Mouse (Mus musculus): ENCODE measurements around the gene Enah. TPM values are rescaled to one million over a fixed set of nuclear protein-coding genes. Genes with fewer than 3 reads are reported as not detected.
A peak's percentile ranks its signal among the peaks of the same experiment; 100 is the strongest.

Enah gene
- polyA plus RNA-seq, 1 experiment from 2014 or later = 22.2 TPM

DNA sequence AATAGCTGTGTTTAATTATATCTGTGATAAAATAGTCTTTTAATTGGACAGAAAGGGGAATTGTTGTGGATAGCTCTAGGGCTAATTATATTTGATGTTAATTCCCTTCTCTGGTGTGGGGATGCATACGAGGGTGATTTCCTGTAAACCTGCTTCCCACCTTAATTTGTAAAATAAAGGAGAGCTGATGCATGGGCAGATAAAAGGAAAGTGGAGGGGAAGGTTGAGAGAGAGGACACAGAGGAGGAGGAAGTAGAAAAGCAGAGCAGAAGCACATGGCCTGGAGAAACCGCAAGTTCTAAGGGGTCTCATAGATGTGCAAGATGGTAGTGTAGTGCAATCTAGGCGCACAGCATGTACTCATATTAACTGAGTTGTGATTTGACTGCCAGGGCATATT lies 71.6 kb downstream of the Enah start:
- H3K4me3 ChIP-seq (ENCODE audit: low read depth, low read length) = no peak overlapping the region
- H3K9ac ChIP-seq = no peak overlapping the region
- no peak overlapping the region for H3K4me2 ChIP-seq
- TF ChIP-seq CTCF (IDR thresholded peaks at IDR 0.05; ENCODE audit: low read depth) = no peak
- no peaks in the 10 kb centered on the region for H3K4me1 ChIP-seq (ENCODE audit: insufficient read depth)
- DNase-seq (no peak), ATAC-seq (ENCODE audit: insufficient read depth) (no peak)
- no peaks in the 10 kb centered on the region for H3K27me3 ChIP-seq (ENCODE audit: insufficient read depth, low read length)
- H3K27ac ChIP-seq (ENCODE audit: low read depth) = no peak overlapping the region
- 0 out of 2 replicates have a peak, but pooled peaks cover 5% of the 10 kb centered on the region for H3K36me3 ChIP-seq (ENCODE audit: insufficient read depth)
- no peaks in the 10 kb centered on the region for H3K9me3 ChIP-seq (ENCODE audit: low read depth, low read length)
- over 99% methylated on average over 3 of the region's 3 CpGs for WGBS

GRCm38 (mm10) chr1:181937064-181937463 lies 82.7 kb downstream of the Enah start:
- ATAC-seq (ENCODE audit: insufficient read depth) (no peak), DNase-seq (no peak)
- Histone ChIP-seq H3K27me3 (ENCODE audit: insufficient read depth, low read length) (no peaks in the 10 kb centered on the region), H3K27ac (ENCODE audit: low read depth) (no peak overlapping the region), H3K9me3 (ENCODE audit: low read depth, low read length) (no peaks in the 10 kb centered on the region), H3K4me2 (no peak overlapping the region), H3K4me1 (ENCODE audit: insufficient read depth) (no peaks in the 10 kb centered on the region), H3K9ac (no peak overlapping the region), H3K36me3 (ENCODE audit: insufficient read depth) (no peaks in the 10 kb centered on the region), H3K4me3 (ENCODE audit: low read depth, low read length) (no peak overlapping the region)
- TF ChIP-seq CTCF (IDR thresholded peaks at IDR 0.05; ENCODE audit: low read depth) = no peak
- 27% methylated on average over 2 of the region's 2 CpGs for WGBS

DNA sequence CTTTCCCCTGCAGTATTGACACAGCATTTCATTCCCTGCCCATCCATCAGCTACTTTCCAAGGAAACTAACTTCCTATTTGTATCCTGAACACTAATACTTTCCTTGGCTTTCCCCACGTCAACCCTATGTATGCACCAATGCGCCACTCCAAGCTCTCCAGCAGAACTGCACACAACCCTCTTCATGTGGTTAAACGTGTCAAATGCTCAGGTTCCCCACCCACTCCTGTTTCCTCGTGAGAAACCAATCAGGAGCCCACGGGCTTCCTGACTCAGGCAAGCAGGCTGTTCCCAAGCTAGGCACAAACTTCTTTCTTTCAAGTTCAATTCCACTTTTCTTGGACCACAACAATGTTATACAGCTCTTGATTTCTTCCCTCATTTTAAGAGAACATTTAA lies 91.4 kb downstream of the Enah start:
- Histone ChIP-seq H3K4me1 (ENCODE audit: insufficient read depth) (no peaks in the 10 kb centered on the region), H3K9me3 (ENCODE audit: low read depth, low read length) (no peaks in the 10 kb centered on the region), H3K9ac (no peak overlapping the region), H3K4me3 (ENCODE audit: low read depth, low read length) (no peak overlapping the region), H3K27ac (ENCODE audit: low read depth) (no peak overlapping the region), H3K36me3 (ENCODE audit: insufficient read depth) (peaks cover 1% of the 10 kb centered on the region; the same call in 1 of the 2 replicates), H3K4me2 (no peak overlapping the region), H3K27me3 (ENCODE audit: insufficient read depth, low read length) (no peaks in the 10 kb centered on the region)
- DNase-seq (no peak), ATAC-seq (ENCODE audit: insufficient read depth) (no peak)
- TF ChIP-seq CTCF (IDR thresholded peaks at IDR 0.05; ENCODE audit: low read depth) = no peak
- 68% methylated on average over 5 of the region's 5 CpGs for WGBS

DNA sequence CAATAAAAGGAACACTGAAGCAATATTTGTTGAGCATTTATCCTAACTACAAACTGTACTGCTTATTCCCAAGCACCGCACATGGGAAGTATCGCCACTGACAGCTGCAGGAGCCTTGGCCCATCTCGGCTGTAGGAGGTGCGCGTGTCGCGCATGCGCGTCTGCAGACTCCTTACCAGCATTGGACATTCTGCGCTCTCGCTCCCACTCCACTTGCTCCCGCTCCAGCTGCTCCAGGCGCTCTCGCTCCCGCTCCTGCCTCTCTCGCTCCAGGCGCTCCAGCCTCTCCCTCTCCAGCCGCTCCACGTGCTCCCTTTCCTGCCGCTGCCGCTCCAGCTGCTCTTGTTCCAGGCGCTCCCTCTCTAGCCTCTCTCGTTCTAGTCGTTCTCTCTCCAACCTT lies 96.4 kb downstream of the Enah start:
- Histone ChIP-seq H3K27me3 (ENCODE audit: insufficient read depth, low read length) (no peaks in the 10 kb centered on the region), H3K27ac (ENCODE audit: low read depth) (0 out of 2 replicates have a peak overlapping the region, but pooled peaks have one; percentile 24), H3K4me3 (ENCODE audit: low read depth, low read length) (no peak overlapping the region), H3K4me2 (no peak overlapping the region; the same call in 1 of the 2 replicates), H3K9me3 (ENCODE audit: low read depth, low read length) (no peaks in the 10 kb centered on the region), H3K36me3 (ENCODE audit: insufficient read depth) (peaks cover 11% of the 10 kb centered on the region; the same call in 1 of the 2 replicates), H3K9ac (no peak overlapping the region), H3K4me1 (ENCODE audit: insufficient read depth) (no peaks in the 10 kb centered on the region)
- no peak for TF ChIP-seq CTCF (IDR thresholded peaks at IDR 0.05; ENCODE audit: low read depth)
- ATAC-seq (ENCODE audit: insufficient read depth) = peak; percentile 65; the same call in 1 of the 2 replicates
- 67% methylated on average over 24 of the region's 24 CpGs for WGBS
- DNase-seq = peak; percentile 59

DNA sequence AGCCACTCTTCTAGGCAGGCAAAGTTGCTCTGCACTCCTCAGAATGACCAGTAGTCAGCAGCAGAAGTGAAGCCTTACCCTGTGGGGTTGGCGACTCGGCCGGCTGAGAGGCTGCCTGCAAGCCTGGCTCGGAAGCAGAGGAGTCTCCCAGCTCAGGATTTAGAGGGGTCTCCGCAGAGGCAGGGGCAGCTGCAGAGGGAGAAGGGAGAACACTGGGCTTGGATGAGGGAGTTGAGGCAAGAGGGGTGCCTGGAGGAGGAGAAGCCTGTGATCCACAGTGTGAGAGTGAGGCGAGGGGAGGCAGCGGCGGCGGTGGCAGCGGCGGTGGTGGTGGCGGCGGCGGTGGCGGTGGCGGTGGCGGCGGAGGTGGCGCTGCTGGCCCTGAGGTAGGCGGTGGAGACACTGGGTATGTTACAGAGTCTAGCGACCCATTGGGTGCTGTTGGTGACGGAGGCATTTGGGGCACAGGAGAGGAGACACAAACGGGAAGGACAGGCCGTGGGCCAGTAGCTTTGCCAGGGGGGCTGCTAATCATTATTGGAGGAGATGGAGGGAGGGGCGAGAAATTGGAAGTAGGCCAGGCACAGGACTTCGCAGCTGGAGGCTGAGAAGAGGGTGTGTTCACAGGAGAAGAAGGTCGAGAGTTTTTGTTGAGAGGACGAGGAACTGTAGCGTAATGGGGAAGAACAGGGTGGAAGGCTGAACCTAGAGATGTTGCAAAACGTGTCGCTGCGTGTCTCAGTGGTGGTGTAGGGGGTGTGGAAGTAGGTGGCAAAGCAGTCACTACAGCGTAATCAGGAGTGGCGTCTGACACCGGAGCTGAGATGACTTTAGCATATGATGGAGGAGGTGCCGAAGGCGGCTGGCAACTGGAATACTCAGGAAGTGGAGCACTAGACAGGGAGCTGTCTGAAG lies 98.0 kb downstream of the Enah start:
- no peak overlapping the region for H3K4me3 ChIP-seq (ENCODE audit: low read depth, low read length)
- WGBS = 62% methylated on average over 37 of the region's 37 CpGs
- peak overlapping the region; percentile 21 for H3K4me2 ChIP-seq
- H3K4me1 ChIP-seq (ENCODE audit: insufficient read depth) = no peaks in the 10 kb centered on the region
- ATAC-seq (ENCODE audit: insufficient read depth) (no peak; the same call in none of the 2 replicates), DNase-seq (peak; percentile 28)
- peak; percentile 34 for TF ChIP-seq CTCF (IDR thresholded peaks at IDR 0.05; ENCODE audit: low read depth)
- H3K27ac ChIP-seq (ENCODE audit: low read depth) = no peak overlapping the region
- H3K9me3 ChIP-seq (ENCODE audit: low read depth, low read length) = no peaks in the 10 kb centered on the region
- H3K36me3 ChIP-seq (ENCODE audit: insufficient read depth) = peaks cover 21% of the 10 kb centered on the region; the same call in 1 of the 2 replicates
- no peak overlapping the region for H3K9ac ChIP-seq
- no peaks in the 10 kb centered on the region for H3K27me3 ChIP-seq (ENCODE audit: insufficient read depth, low read length)

DNA sequence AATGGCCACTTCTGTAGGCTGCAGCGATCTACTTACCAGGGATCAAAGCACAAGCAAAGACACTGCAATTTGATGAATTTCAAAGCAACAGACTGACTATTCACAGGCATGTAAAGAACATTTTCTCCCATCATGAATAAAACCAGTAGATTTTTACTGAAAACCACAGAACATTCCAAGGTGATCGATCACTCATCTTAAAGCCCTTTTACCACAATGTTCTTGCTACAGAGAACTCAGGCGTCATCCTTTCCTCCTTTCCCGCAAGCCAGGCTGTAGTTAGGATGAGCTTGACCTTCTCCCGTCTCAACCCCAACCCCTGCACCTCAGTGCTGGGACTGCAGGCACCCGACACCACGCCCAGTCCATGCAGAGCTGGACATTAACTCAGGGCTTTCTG lies 107.9 kb downstream of the Enah start:
- Histone ChIP-seq H3K4me1 (ENCODE audit: insufficient read depth) (no peaks in the 10 kb centered on the region), H3K4me3 (ENCODE audit: low read depth, low read length) (no peak overlapping the region), H3K4me2 (no peak overlapping the region), H3K27ac (ENCODE audit: low read depth) (no peak overlapping the region), H3K36me3 (ENCODE audit: insufficient read depth) (peaks cover 42% of the 10 kb centered on the region), H3K27me3 (ENCODE audit: insufficient read depth, low read length) (no peaks in the 10 kb centered on the region), H3K9me3 (ENCODE audit: low read depth, low read length) (no peaks in the 10 kb centered on the region), H3K9ac (no peak overlapping the region)
- no peak for TF ChIP-seq CTCF (IDR thresholded peaks at IDR 0.05; ENCODE audit: low read depth)
- ATAC-seq (ENCODE audit: insufficient read depth) = no peak
- 92% methylated on average over 7 of the region's 7 CpGs for WGBS
- no peak for DNase-seq

DNA sequence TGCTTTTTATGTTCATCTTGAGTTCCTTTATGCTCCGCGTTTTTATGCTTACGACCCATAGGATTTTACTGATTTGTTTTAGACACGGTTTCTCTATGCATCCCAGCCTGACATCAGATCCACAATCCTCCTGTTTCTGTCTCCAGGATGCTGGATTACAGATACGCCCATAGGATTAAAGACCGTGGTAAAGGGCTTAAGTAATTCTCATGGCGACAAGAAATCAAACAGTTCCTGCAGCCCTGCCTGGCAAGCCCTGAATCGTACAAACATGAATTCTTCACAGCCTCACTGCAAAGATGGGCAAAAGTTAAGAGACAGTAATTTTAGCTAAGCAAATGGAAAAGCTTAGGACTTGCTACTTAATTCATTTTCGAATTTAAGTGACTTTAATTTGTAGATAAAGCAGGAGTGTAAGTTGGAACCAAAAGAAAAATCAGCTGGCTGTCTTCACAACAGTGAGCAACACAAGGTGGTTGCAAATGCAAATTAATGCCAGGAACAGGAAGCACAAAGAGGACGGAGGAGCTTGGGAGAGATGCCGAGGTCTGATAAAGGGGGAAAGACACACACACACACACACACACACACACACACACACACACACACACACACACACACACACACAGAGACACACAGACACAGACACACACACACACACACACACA lies 118.0 kb downstream of the Enah start:
- H3K9me3 ChIP-seq (ENCODE audit: low read depth, low read length) = no peaks in the 10 kb centered on the region
- H3K4me1 ChIP-seq (ENCODE audit: insufficient read depth) = no peaks in the 10 kb centered on the region
- no peak for ATAC-seq (ENCODE audit: insufficient read depth)
- H3K4me2 ChIP-seq = no peak overlapping the region
- H3K4me3 ChIP-seq (ENCODE audit: low read depth, low read length) = no peak overlapping the region
- DNase-seq = no peak
- no peak for TF ChIP-seq CTCF (IDR thresholded peaks at IDR 0.05; ENCODE audit: low read depth)
- WGBS = 79% methylated on average over 11 of the region's 11 CpGs
- peaks cover 30% of the 10 kb centered on the region for H3K36me3 ChIP-seq (ENCODE audit: insufficient read depth)
- H3K27ac ChIP-seq (ENCODE audit: low read depth) = no peak overlapping the region
- no peaks in the 10 kb centered on the region for H3K27me3 ChIP-seq (ENCODE audit: insufficient read depth, low read length)
- H3K9ac ChIP-seq = no peak overlapping the region
